Mouse (Mus musculus) spleen, adult 2 months (tissue): ENCODE results near the gene Lhpp. TPM values are rescaled to one million over a fixed set of nuclear protein-coding genes. Genes with fewer than 3 reads are reported as not detected.

ENCODE experiments used
- DNase-seq, 2 experiments: peaks; one replicate each; pipeline versions ENCODE4 v3.0.0 to v3.0.0-alpha.2; 2012 to 2021; ENCODE audit warnings: low spot score in 2 of 2, low read depth in 1 of 2
- H3K27ac ChIP-seq: fragments of 200-500 bp; 2 replicates; pipeline ENCODE4 v1.5.1; 2012; ENCODE audit warnings: low read length, inconsistent platforms; ENCODE audit not compliant: insufficient read depth
- H3K27me3 ChIP-seq: fragments of 200-500 bp; 2 replicates; pipeline ENCODE4 v1.6.1; 2012; ENCODE audit warnings: mild to moderate bottlenecking, moderate library complexity, low read length, inconsistent platforms; ENCODE audit not compliant: control insufficient read depth, insufficient read depth
- H3K36me3 ChIP-seq: fragments of 200-500 bp; 2 replicates; pipeline ENCODE4 v1.6.1; 2012; ENCODE audit warnings: mild to moderate bottlenecking, low read length, inconsistent platforms; ENCODE audit not compliant: control insufficient read depth, insufficient read depth
- H3K4me1 ChIP-seq: fragments of 200-500 bp; 2 replicates; pipeline ENCODE4 v1.6.1; 2011; ENCODE audit warnings: inconsistent platforms; ENCODE audit not compliant: control insufficient read depth, insufficient read depth, insufficient read length
- H3K4me3 ChIP-seq: fragments of 200-500 bp; 2 replicates; pipeline ENCODE4 v1.5.1; 2011; ENCODE audit warnings: mild to moderate bottlenecking, inconsistent platforms; ENCODE audit not compliant: insufficient read depth, insufficient read length; ENCODE audit errors: extremely low read depth
- CTCF ChIP-seq: fragments of 200-500 bp; IDR thresholded peaks from 2 replicates; pipeline ENCODE4 v1.5.1; 2011; ENCODE audit warnings: mild to moderate bottlenecking, inconsistent platforms; ENCODE audit not compliant: insufficient read depth, insufficient read length, insufficient replicate concordance; ENCODE audit errors: extremely low read depth
- POLR2A ChIP-seq: fragments of 200-500 bp; IDR thresholded peaks from 2 replicates; pipeline ENCODE4 v1.6.1; 2011; ENCODE audit warnings: low read depth, low read length, inconsistent platforms
- WGBS: fragments of 180-500 bp; shearing (Covaris S2); methylation state at CpG from one replicate; pipeline ENCODE4 v1.1.7; 2018; 5-methylcytosine and 5-hydroxymethylcytosine counted together
- polyA plus RNA-seq: library from polyadenylated mRNA; depleted of rRNA; stranded (reverse); fragments of >200 nt; gene quantifications from 2 replicates; pipeline ENCODE4 v1.2.3, GENCODE M21; 2012

Lhpp gene
- polyA plus RNA-seq, 1 experiment, result 5.6 TPM

DNA sequence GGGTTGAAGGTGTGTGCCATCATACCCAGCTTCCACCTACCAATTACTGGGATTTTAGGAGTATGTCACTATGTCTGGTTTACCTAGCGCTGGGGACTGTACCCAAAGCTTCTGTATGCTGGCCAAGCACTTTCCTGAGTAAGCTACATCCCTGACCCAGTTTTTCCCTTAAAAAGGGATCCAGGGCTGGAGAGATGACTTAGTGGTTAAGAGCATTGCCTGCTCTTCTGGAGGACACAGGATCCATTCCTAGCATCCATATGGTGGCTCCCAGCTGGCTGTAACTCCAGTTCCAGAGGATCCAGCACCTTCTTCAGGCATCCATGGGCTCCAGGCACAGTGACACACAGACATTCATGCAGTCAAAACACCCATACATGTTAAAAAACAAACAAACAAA lies 36.1 kb downstream of the Lhpp start:
- no peak for TF ChIP-seq CTCF
- no peak for TF ChIP-seq POLR2A
- H3K36me3 ChIP-seq, result no peaks in the 10 kb centered on the region
- no peak overlapping the region for H3K27ac ChIP-seq
- H3K27me3 ChIP-seq, result no peaks in the 10 kb centered on the region
- H3K4me1 ChIP-seq, result no peaks in the 10 kb centered on the region
- no peak overlapping the region for H3K4me3 ChIP-seq
- no peak for DNase-seq
- 88% methylated on average over 1 of the region's 1 CpGs for WGBS

DNA sequence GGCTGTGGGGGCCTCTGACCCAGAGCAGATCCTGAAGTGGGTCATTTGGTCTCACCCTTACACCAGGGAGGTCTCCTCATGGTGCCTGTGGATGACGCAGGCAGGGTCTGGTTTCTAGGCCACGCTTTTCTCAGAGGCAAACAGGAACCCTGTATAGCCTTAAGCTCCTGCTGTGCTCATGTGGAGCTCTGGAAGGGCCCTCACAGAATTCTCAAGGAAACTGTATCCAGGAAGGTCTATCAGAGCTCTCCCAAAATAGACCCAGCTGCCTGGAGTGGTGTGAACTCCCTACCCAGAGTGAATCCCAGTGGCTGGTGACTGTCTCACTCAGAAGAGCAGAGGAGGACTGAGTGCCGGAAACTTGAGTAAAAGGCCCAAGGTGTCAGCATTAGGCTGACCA lies 44.0 kb downstream of the Lhpp start:
- no peak for DNase-seq
- 95% methylated on average over 3 of the region's 3 CpGs for WGBS
- no peak for TF ChIP-seq POLR2A
- no peak for TF ChIP-seq CTCF
- H3K27ac ChIP-seq, result no peak overlapping the region
- H3K4me1 ChIP-seq, result peaks cover 8% of the 10 kb centered on the region; the same call in 1 of the 2 replicates
- H3K4me3 ChIP-seq, result no peak overlapping the region
- H3K27me3 ChIP-seq, result no peaks in the 10 kb centered on the region
- no peaks in the 10 kb centered on the region for H3K36me3 ChIP-seq

DNA sequence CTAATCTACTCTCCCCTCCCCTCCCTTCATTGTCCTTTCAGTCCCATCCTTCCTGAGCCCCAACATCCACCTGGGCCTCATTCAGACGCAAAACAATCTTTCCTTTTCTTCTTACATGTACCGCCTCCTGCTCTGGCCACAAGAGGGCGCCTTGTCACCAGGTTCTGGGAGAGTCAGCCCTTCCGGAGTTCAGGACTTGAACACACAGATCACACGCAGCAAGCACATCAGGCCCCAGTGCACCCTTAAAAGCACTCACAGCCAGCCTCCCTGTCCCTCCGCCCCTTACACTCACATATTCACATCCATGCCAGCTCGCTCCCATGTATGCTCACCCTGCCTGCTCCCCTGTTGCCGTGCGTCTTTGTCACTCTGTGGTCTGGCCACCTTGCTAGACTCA lies 45.6 kb downstream of the Lhpp start:
- peak overlapping the region; percentile 70 for H3K27ac ChIP-seq
- no peaks in the 10 kb centered on the region for H3K27me3 ChIP-seq
- peaks cover 12% of the 10 kb centered on the region; the same call in 1 of the 2 replicates for H3K4me1 ChIP-seq
- DNase-seq, result peak; percentile 84 to 87
- no peaks in the 10 kb centered on the region for H3K36me3 ChIP-seq
- WGBS, result 7% methylated on average over 9 of the region's 9 CpGs
- H3K4me3 ChIP-seq, result peak overlapping the region; percentile 19; the same call in 1 of the 2 replicates
- TF ChIP-seq POLR2A (no peak), CTCF (peak; percentile 97; the same call in 1 of the 2 replicates)

DNA sequence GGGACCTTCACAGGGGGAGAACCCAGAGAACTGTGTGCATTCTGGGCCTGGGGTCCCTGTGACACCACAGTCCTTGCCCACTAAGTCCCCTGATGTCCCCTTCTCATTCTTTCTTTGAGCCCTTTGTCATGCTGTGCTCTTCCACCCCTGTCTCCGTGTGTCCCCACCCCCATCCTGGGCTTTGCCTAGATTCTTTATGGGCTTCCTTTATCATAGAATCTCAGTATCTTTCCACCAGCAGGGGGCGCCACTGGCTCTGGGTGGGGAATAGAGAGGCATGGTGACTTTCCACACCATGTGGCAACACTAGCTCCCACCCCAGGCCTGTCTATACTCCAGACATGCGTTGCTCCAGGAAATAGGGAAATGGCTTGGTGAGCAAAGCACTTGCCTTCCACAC lies 46.1 kb downstream of the Lhpp start:
- H3K4me3 ChIP-seq, result no peak overlapping the region
- H3K27ac ChIP-seq, result peak overlapping the region; percentile 70; the same call in 1 of the 2 replicates
- H3K27me3 ChIP-seq, result no peaks in the 10 kb centered on the region
- H3K36me3 ChIP-seq, result no peaks in the 10 kb centered on the region
- H3K4me1 ChIP-seq, result peaks cover 12% of the 10 kb centered on the region; the same call in 1 of the 2 replicates
- 0% methylated on average over 3 of the region's 3 CpGs for WGBS
- peak; percentile 67 to 88 for DNase-seq
- TF ChIP-seq POLR2A (no peak), CTCF (peak; percentile 61; the same call in 1 of the 2 replicates)

DNA sequence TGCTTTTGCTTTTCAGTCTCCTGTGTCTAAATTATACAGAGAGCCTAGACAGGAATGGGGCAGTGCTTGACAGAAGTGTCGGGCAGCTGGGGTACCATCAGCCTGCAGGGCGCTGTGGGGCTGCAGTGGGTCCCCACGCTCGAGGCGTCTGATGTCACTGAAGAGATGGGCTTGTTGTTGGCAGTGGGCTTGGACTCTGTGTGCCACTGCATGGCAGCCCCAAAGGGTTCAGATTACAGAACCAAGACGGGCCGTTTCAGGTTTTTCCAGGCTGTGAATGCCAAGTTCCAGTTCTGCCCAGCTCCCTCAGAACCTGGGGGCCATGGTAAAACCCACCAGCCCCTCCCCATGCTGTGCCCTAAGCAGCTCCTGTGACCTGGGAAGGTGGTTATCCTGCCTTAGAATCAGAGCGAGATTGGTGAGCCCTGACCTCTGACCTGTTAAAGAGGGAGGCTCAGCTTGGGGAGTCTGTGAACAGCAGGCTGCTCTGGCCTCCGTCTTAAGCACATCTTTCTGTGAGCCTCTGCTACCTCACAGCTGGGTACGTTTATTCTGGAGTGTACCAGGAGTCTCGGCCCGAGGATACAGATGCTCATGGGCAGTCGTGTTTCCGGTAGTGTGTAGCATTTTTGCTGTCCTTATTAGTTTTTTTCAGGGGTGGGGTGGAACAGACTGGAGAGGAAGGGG lies 47.1 kb downstream of the Lhpp start:
- peaks cover 12% of the 10 kb centered on the region; the same call in 1 of the 2 replicates for H3K4me1 ChIP-seq
- DNase-seq, result no peak

DNA sequence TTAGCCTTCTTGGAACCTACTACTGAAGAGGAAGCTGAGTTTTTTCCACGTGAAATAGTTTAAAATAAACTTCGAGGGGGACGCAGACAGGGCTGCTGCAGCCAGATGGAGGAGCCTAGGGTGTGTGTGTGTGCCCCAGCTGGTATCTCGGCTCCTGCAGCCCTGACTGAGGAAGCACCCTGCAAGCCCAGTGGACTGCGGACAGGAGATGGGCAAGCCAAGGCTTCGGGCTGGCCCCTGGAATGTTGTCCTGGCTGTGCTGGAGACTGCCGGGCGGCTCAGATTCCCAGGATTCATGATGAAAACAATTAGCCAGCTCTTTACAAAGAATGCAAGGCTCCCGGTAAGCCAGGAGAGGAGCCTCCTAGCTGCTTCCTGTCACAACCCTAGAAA lies 47.6 kb downstream of the Lhpp start:
- TF ChIP-seq POLR2A, result no peak
- TF ChIP-seq CTCF, result no peak
- Histone ChIP-seq H3K36me3 (no peaks in the 10 kb centered on the region), H3K27ac (no peak overlapping the region), H3K4me1 (peaks cover 12% of the 10 kb centered on the region; the same call in 1 of the 2 replicates), H3K4me3 (no peak overlapping the region), H3K27me3 (no peaks in the 10 kb centered on the region)
- WGBS, result 32% methylated on average over 9 of the region's 9 CpGs
- no peak for DNase-seq

More for the DNA sequence above, 47.1 kb downstream of the Lhpp start:
- Histone ChIP-seq H3K27ac (no peak overlapping the region), H3K27me3 (no peaks in the 10 kb centered on the region), H3K36me3 (no peaks in the 10 kb centered on the region), H3K4me3 (no peak overlapping the region)
- TF ChIP-seq CTCF, result no peak
- TF ChIP-seq POLR2A, result no peak
- WGBS, result 56% methylated on average over 14 of the region's 14 CpGs

DNA sequence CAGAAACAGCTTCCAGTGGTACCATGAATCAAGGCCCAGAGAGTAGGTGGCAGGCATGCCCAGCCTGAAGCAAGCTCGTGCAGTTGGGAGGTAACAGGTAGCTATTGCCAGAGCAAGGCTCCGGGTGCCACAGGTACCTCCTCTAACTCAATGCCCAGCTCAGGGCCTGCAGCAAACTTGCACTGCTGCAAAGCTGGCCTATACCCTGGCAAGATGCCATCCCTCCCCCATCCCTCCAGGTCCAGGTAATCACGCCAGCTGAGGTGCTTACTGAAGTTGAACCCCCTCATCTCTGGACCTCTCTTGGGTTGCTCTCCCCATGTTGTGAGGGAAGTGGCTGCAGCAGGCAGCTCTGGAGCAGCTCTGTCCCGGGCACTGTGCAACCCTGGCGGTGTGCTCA lies 48.2 kb downstream of the Lhpp start:
- no peak for DNase-seq
- Histone ChIP-seq H3K36me3 (no peaks in the 10 kb centered on the region), H3K27ac (no peak overlapping the region), H3K4me1 (peaks cover 12% of the 10 kb centered on the region; the same call in 1 of the 2 replicates), H3K4me3 (no peak overlapping the region), H3K27me3 (no peaks in the 10 kb centered on the region)
- TF ChIP-seq POLR2A, result no peak
- no peak for TF ChIP-seq CTCF
- 83% methylated on average over 5 of the region's 5 CpGs for WGBS
